Mouse (Mus musculus) adrenal gland, postnatal 25 days (tissue): Measurements from ENCODE around the gene Pet2. TPM values are rescaled to one million over a fixed set of nuclear protein-coding genes. Genes with fewer than 3 reads are reported as not detected.

Experiments used
- DNase-seq: peaks from one replicate; pipeline ENCODE4 v3.0.0; 2021; ENCODE audit warnings: mixed read lengths
- long read RNA-seq: library from polyadenylated mRNA; stranded (forward); transcript quantifications from one replicate; pipeline ENCODE4 v2.0.0, GENCODE M21; 2021
- total RNA-seq: library from RNA; stranded (reverse); gene quantifications from 2 replicates; pipeline ENCODE4 v1.2.3, GENCODE M21; 2021

Gene Pet2
- total RNA-seq, result not detected in 2 replicates
- long read RNA-seq, result 0 reads

DNA sequence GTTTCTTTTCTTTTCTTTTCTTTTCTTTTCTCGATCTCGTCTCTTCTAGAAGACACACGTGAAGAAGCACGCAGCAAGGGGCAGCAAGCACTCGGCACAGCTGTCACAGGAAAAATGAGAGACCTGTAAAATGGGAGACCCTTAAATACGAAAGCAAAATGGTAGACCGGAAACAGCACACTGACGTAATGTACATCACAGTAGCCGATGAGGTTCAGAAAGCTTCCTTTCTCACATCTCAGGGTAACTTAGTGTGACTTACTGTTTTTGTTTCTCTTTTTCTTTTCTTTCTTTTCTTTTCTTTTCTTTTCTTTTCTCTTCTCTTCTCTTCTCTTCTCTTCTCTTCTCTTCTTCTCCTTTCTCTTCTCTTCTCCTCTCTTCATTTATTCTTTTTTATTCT lies at the start of gene Pet2:
TSS of gene Pet2 (minus strand) at position 101 of the 400 bp plus-strand sequence.
- no peak for DNase-seq
